Mouse (Mus musculus) forebrain, embryonic 10.5 days (tissue): Measurements from ENCODE around the gene Gm8439. TPM values are rescaled to one million over a fixed set of nuclear protein-coding genes. Genes with fewer than 3 reads are reported as not detected.

Experiments
- DNase-seq: peaks from one replicate; pipeline ENCODE4 v3.0.0-alpha.2; 2017; ENCODE audit warnings: low spot score; ENCODE audit errors: extremely low spot score
- H3K27ac ChIP-seq: fragments of 300-500 bp; sonication (generic); 2 replicates; pipeline ENCODE4 v1.5.1; 2016; ENCODE audit warnings: mild to moderate bottlenecking
- H3K27me3 ChIP-seq: fragments of 300-500 bp; sonication (generic); 2 replicates; pipeline ENCODE4 v1.6.1; 2016; ENCODE audit warnings: mild to moderate bottlenecking; ENCODE audit not compliant: poor library complexity, severe bottlenecking
- H3K36me3 ChIP-seq: fragments of 300-500 bp; sonication (generic); replicated peaks from 2 replicates; pipeline ENCODE4 v1.6.1; 2016; ENCODE audit warnings: mild to moderate bottlenecking, moderate library complexity
- H3K4me1 ChIP-seq: fragments of 300-500 bp; sonication (generic); 2 replicates; pipeline ENCODE4 v1.6.1; 2016
- H3K4me3 ChIP-seq: fragments of 300-500 bp; sonication (generic); 2 replicates; pipeline ENCODE4 v1.5.1; 2016; ENCODE audit warnings: mild to moderate bottlenecking, moderate library complexity
- H3K9me3 ChIP-seq: fragments of 300-500 bp; sonication (generic); 2 replicates; pipeline ENCODE4 v1.6.1; 2016; ENCODE audit warnings: mild to moderate bottlenecking, moderate library complexity
- WGBS: fragments of 180-500 bp; shearing (Covaris S2); methylation state at CpG from one replicate; pipeline ENCODE4 v1.1.7; 2016; 5-methylcytosine and 5-hydroxymethylcytosine counted together
- polyA plus RNA-seq: library from polyadenylated mRNA; unstranded; fragments of >200 nt; fragmentation: Nextera tagmentation; extraction: Ambion mirVana; gene quantifications from 2 replicates; pipeline ENCODE4 v1.2.1, GENCODE M21; 2016

Gm8439 gene
- polyA plus RNA-seq, 1 experiment from 2014 or later = not detected

DNA sequence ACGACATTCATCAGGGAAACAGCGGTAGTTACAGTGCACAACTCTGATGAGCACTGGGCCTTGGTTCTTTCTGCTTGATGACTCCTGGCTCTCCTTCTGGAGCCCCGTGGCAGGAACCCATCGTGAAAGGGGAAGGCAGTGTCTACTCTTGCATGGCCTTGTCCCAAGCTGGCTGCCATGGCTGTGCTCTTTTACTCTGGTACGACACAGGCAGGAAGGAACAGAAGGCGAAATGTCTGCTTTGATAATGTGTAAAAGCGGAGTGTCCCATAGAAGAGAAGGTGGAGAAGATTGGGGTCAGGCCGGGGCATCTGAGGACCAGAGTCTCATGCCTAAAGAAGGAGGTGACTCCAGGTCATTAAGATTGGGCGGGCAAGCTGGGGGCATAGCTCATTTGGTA lies 26.1 kb downstream of the Gm8439 start:
- peaks cover 13% of the 10 kb centered on the region for H3K27me3 ChIP-seq
- H3K4me3 ChIP-seq = no peak overlapping the region
- 0 out of 2 replicates have a peak overlapping the region, but pooled peaks have one; percentile 30 for H3K27ac ChIP-seq
- DNase-seq = no peak
- no peaks in the 10 kb centered on the region for H3K9me3 ChIP-seq
- peaks cover 63% of the 10 kb centered on the region for H3K4me1 ChIP-seq
- no peaks in the 10 kb centered on the region for H3K36me3 ChIP-seq
- 82% methylated on average over 9 of the region's 9 CpGs for WGBS

DNA sequence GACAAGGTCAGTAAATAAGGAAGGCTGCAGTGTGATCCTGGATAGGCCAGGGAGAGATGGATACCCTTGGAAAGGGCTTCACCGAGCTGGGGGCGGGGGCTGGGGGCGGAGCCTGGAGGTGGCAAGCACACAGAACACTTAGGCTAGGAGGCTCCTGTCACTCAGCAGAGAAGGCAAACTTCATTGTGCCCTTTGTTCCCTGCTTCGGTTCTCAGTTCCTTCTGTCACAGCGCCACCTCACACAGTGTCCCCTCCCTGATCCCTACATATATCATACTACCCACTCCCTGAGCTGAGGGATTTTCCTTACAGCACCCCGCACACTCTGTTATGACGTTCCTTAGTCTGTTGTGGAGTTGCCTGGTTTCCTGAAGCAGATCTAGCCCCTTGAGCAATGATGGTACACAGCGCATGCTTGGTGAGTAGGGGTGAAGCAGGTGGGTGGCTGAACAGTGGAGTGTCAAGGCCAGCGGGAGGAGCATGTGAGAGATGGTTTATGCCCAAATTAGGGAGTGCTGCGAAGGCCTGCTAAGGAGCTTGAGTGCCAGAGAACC lies 27.1 kb downstream of the Gm8439 start:
- no peaks in the 10 kb centered on the region for H3K36me3 ChIP-seq
- DNase-seq = peak; percentile 39
- no peak overlapping the region for H3K4me3 ChIP-seq
- H3K27ac ChIP-seq = peak overlapping the region; percentile 72
- 31% methylated on average over 10 of the region's 10 CpGs for whole genome bisulfite sequencing
- H3K9me3 ChIP-seq = no peaks in the 10 kb centered on the region
- peaks cover 10% of the 10 kb centered on the region for H3K27me3 ChIP-seq
- H3K4me1 ChIP-seq = peaks cover 61% of the 10 kb centered on the region

DNA sequence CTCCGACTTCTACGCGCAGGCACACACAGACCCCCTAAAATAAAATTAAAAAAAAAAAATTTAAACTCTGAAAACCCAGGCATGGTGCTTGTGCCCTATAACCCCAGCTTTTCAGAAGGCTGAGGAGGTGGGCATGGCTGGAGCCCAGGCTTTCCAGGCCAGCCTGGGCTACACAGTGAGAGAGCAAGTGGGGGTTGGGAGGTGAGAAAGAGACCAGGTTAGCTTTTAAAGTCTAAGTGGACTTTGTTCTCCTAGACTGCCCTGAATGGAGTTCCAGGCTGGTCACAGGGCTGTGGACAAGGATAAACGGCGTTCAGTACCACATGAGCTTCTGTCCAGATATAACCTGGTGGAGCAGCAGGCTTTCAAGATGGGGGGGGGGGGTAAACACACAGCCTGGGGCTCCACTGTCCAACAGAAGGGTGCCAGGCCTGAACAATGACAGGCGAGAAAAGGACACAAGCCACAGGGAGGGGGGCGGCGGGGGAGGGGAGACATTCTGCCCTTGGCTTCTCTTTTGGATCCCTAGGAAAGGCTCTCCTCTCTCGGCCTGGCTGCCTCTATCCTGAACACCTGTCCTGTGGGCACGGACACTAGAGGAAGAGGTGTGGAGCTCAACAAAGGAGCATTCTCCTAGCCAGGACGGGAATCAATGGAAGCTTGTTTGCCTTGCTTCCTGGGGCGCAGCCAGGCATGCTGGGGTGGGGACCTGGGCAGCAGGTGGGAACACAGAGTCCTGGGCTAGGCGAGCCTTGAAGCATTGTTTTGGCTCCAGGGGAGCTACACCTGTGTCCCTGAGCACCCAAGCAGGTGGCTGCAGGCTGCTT lies 27.9 kb downstream of the Gm8439 start:
- no peaks in the 10 kb centered on the region for H3K9me3 ChIP-seq
- WGBS = 58% methylated on average over 13 of the region's 13 CpGs
- H3K4me3 ChIP-seq = no peak overlapping the region
- H3K27me3 ChIP-seq = peaks cover 10% of the 10 kb centered on the region
- no peak for DNase-seq
- peak overlapping the region; percentile 66 for H3K27ac ChIP-seq
- no peaks in the 10 kb centered on the region for H3K36me3 ChIP-seq
- peaks cover 54% of the 10 kb centered on the region for H3K4me1 ChIP-seq

DNA sequence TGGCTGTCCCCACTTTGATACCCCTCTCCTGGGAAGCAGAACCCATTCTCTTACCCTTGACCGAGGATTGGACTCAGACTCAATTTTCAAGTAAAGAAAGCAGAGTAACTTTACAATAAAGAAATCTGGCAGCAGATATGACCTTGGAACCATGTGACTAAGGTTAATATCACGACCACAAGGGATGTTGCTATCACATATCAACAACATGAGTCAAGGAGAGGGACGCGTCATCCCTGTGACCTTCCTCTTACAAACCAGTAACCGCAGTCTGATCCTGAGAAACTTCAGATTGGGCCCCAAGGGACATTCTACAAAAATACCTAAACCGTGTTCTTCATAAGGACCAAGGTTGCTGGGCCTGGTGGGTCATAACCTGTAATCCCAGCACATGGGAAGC lies 39.2 kb downstream of the Gm8439 start:
- Histone ChIP-seq H3K27ac (no peak overlapping the region), H3K4me3 (no peak overlapping the region), H3K9me3 (no peaks in the 10 kb centered on the region), H3K36me3 (no peaks in the 10 kb centered on the region), H3K4me1 (no peaks in the 10 kb centered on the region), H3K27me3 (no peaks in the 10 kb centered on the region)
- 90% methylated on average over 6 of the region's 6 CpGs for WGBS
- no peak for DNase-seq

DNA sequence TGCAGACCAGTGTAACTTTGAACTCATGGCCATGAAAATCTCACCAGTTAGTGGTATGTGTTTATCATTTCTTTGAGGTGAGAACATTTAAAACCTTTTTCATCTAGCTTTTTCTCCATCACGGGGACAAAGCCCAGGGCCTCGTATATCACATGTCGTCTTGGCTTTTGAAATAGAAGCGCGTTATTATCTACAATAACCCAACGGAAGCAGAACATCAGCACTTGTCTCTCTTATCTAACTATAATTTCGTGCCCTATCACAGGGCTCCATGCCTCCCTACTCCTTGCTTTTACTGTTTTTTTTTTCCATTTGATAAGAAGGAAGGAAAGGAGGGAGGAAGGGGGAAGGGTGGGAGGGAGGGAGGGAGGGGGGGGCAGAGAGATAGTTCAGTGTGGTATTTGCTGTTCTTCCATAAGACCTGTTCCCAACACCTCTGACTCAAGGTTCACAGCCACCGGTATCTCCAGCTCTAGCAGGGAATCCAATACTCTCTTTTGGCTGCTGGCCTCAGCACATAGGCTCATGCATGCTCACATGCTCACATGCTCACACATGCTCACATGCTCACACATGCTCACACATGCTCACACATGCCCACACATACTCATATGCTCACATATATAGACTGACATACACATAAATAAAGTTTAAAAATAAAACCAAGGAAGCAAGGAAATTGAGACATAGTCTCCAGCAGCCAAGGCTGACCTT lies 41.8 kb downstream of the Gm8439 start:
- Histone ChIP-seq H3K4me1 (0 out of 2 replicates have a peak, but pooled peaks cover 3% of the 10 kb centered on the region), H3K4me3 (no peak overlapping the region), H3K9me3 (no peaks in the 10 kb centered on the region), H3K36me3 (no peaks in the 10 kb centered on the region), H3K27me3 (no peaks in the 10 kb centered on the region), H3K27ac (no peak overlapping the region)
- WGBS = 88% methylated on average over 8 of the region's 8 CpGs
- DNase-seq = no peak

DNA sequence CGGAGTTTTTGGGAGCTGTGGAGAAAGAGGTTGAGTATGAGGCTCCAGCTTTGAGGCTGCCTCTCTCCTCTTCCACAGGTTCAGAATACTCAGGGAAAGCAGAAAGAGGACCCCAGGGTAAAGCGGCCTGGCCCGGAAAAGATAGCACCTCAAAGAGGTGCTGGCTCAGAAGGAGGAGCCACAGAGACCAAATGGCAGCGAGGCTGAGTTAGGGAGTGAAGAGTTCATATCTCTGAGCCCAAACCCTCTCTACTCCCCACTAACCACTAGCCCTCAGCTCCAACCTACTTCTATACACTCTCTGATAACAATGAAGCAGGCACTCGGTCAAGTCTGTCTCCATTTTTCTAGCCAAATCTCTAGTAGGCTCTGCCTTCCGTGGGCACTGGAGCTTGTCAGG lies 43.3 kb downstream of the Gm8439 start:
- Histone ChIP-seq H3K27ac (0 out of 2 replicates have a peak overlapping the region, but pooled peaks have one; percentile 30), H3K4me3 (no peak overlapping the region), H3K9me3 (no peaks in the 10 kb centered on the region), H3K36me3 (no peaks in the 10 kb centered on the region), H3K27me3 (no peaks in the 10 kb centered on the region), H3K4me1 (0 out of 2 replicates have a peak, but pooled peaks cover 3% of the 10 kb centered on the region)
- no peak for DNase-seq
- WGBS = 75% methylated on average over 6 of the region's 6 CpGs

DNA sequence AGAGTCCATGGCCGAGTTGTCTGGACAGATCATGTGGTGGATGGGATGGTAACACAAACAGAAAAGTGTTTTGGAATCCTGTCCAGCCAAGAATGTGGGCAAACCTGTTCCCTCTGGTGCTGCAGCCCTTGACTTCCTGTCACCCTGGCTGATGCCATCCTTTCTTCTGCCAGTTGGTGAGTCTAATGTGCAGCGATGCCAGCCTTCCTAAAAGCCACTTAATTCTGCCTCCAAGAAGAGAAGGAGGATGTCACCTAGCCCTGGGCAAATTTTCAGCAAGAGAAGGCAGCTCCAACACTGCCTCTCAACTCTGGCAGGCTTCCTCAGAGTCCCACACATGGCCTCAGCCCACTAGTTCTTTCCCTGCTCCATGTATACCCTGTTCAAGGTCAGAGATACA lies 46.8 kb downstream of the Gm8439 start:
- no peaks in the 10 kb centered on the region for H3K9me3 ChIP-seq
- H3K27ac ChIP-seq = no peak overlapping the region
- no peak for DNase-seq
- H3K36me3 ChIP-seq = no peaks in the 10 kb centered on the region
- 78% methylated on average over 2 of the region's 2 CpGs for WGBS
- H3K27me3 ChIP-seq = 0 out of 2 replicates have a peak, but pooled peaks cover 4% of the 10 kb centered on the region
- no peak overlapping the region for H3K4me3 ChIP-seq
- 0 out of 2 replicates have a peak, but pooled peaks cover 3% of the 10 kb centered on the region for H3K4me1 ChIP-seq

DNA sequence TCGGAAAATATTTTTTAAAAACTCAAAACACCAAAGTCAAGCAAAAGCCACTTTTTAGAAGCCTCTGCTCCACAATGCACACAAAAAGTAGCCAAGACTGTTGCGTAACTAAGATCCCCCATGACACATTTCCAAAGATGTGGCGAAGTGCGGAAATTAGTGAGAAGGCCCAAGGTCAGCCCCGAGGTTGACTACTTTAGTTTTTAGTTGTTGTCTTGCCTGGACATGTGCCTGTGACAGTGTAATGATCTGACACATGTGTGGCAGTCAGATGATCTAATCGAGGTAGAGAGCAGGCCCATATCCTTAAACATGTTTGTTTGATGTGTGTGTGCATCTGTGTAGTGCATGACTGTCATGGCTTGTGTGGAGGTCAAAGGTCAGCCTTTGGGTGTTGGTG lies 53.4 kb downstream of the Gm8439 start:
- Histone ChIP-seq H3K36me3 (no peaks in the 10 kb centered on the region), H3K4me1 (no peaks in the 10 kb centered on the region), H3K9me3 (no peaks in the 10 kb centered on the region), H3K4me3 (no peak overlapping the region), H3K27ac (no peak overlapping the region), H3K27me3 (peaks cover 10% of the 10 kb centered on the region)
- WGBS = 92% methylated on average over 6 of the region's 6 CpGs
- no peak for DNase-seq

DNA sequence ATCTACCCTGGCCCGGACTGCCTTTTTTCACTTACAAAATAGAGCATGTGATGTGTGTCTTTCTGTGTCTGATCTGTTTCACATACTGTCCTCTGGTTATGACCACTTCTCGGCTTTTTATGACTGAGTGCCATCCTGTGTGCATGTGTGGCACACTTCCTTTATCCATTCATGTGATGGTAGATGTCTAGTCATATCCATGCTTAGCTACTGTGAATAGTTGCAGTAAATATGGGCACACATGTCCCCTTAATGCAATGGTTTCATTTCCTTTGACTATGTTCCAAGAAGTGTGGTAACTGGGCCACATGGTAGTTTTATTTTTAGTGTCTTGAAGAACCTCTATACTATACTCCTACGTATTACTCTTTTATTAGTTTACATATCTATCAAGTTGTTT lies 55.4 kb downstream of the Gm8439 start:
- 84% methylated on average over 3 of the region's 3 CpGs for WGBS
- Histone ChIP-seq H3K4me3 (no peak overlapping the region), H3K36me3 (no peaks in the 10 kb centered on the region), H3K4me1 (peaks cover 9% of the 10 kb centered on the region), H3K27me3 (peaks cover 29% of the 10 kb centered on the region), H3K9me3 (no peaks in the 10 kb centered on the region), H3K27ac (no peak overlapping the region)
- DNase-seq = no peak

DNA sequence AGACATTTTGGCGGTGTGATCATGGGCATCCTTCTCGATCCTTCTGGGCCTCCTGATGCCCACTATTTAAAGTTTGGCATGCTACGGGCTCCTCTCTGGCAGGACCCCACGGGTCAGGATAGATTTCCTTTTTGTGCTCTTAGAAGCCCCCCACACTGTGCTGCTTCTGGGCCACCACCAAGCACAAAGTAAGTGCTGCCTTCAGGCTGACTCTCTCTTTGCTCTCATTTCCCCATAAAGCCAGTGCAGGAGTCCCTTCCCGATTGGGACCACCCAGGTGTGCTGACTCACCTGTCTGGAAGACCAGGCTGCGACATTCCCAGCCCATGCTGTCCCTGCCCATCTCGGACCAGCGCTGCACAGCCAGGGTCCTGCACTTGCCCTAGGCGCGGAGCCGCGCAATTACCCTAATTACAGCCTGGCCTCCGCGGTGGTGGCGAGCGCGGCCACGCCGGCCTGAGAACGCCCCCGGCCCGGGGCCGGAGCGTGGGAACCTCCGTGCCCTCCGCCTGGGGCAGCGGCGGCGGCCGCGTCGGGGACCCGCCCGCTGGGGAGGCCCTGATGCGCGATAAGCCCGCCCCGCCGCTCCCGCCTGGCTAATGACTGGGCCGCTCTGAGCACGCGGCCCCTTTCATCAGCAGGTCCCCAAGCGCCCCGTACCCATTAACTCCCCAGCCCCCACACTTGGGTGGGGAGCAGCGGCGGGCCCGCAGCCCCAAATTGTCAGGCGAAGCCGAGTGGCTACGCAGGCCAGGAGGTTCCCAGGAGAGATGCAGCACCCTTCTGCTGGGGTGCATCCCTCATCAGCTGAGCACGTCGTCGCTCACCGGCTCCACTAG lies 61.0 kb downstream of the Gm8439 start:
- 5% methylated on average over 55 of the region's 55 CpGs for WGBS
- Histone ChIP-seq H3K27me3 (peaks cover 67% of the 10 kb centered on the region), H3K36me3 (no peaks in the 10 kb centered on the region), H3K9me3 (peaks cover 5% of the 10 kb centered on the region; the same call in 1 of the 2 replicates), H3K4me1 (peaks cover 24% of the 10 kb centered on the region), H3K4me3 (peak overlapping the region; percentile 58), H3K27ac (peak overlapping the region; percentile 83)
- peak; percentile 59 for DNase-seq

DNA sequence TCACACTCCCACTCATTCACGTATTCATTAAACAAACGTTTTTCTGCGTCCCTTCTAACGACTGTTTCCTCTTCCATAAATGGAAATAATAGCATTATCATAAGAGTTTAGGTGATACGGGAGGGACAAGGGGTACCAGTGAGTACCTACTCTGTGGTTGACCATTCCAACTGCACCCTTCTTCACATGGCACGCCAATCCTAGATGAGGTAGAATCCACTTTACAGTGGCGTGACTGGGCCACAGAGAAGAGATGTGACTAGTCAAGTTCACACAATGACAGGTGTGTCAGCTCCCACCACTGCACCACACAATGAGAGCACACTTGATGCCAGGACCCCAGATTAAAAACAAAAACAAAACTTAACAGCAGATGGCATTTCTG lies 61.7 kb downstream of the Gm8439 start:
- DNase-seq = no peak
- 26% methylated on average over 7 of the region's 7 CpGs for WGBS
- Histone ChIP-seq H3K9me3 (peaks cover 5% of the 10 kb centered on the region; the same call in 1 of the 2 replicates), H3K27ac (peak overlapping the region; percentile 83; the same call in 1 of the 2 replicates), H3K4me1 (peaks cover 24% of the 10 kb centered on the region), H3K4me3 (peak overlapping the region; percentile 58), H3K27me3 (peaks cover 69% of the 10 kb centered on the region), H3K36me3 (no peaks in the 10 kb centered on the region)

DNA sequence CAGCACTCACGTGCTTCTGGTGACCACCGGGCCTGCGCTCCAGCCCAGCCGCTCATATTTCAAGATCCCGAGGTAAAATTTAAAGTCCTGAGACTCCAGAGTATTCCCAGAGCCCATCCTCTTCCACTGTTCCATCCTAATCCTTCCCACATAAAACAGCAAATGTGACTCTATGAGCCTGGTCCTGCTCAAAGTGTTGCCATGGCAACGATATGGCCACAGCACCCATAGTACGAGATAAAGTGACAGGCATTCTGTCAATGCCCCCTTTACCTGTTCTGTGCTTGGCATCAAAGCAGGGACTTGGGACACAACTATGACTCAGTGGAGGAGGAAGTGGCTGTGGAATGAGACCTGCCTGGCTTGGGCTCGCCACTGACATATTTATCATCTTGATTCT lies 67.4 kb downstream of the Gm8439 start:
- 87% methylated on average over 8 of the region's 8 CpGs for WGBS
- Histone ChIP-seq H3K27me3 (peaks cover 35% of the 10 kb centered on the region), H3K4me1 (no peaks in the 10 kb centered on the region), H3K36me3 (no peaks in the 10 kb centered on the region), H3K27ac (no peak overlapping the region), H3K9me3 (peaks cover 5% of the 10 kb centered on the region; the same call in 1 of the 2 replicates), H3K4me3 (no peak overlapping the region)
- DNase-seq = no peak
